Mouse (Mus musculus): Measurements from ENCODE around the gene Sparc.
A peak's percentile ranks its signal among the peaks of the same experiment; 100 is the strongest.

Gene Sparc

DNA sequence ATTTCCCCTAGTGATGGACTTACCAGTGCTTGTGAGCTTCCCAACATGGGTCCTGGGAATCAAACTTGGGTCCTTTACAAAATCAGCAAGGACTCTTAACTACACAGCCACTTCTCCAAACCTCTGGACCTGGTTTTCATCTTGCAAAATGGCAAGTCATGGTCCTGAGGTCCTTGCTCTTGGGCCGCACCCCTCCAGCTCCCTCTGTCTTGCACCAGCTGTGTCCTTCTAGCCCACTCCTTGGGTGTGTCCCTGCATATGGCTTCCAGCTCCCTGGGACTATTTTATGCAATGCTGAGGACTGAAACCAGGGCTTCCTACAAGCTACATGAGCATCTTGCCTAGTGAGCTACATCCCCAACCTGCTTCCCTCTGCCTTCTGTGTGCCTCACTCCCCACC, at the start of gene Sparc:
Sparc (minus strand) TSS at position 206 of the 400 bp plus-strand sequence.
- DNase-seq (ENCODE audit: low spot score in 2 of 2) = no peak

DNA sequence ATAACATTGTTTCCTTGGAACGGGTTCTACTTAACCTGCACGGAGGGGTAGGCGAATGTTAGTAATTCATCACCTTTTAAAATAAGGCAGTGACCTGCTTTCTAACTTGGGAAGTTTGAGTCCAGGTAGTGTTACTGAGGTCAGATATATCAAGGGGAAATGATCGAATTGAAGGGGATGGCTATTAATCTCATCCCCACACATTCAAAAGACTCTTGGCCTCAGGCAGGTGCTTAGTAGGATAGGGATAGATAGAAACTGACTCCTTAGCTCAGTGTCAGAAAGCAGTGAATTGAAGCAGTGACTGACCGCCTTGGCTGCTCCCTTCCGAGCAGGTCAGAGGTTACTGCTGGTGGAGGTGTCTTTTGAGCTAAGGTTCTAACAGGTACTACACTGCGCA, 48.5 kb upstream of the Sparc start:
- no peak for DNase-seq (ENCODE audit: low spot score in 2 of 2)

DNA sequence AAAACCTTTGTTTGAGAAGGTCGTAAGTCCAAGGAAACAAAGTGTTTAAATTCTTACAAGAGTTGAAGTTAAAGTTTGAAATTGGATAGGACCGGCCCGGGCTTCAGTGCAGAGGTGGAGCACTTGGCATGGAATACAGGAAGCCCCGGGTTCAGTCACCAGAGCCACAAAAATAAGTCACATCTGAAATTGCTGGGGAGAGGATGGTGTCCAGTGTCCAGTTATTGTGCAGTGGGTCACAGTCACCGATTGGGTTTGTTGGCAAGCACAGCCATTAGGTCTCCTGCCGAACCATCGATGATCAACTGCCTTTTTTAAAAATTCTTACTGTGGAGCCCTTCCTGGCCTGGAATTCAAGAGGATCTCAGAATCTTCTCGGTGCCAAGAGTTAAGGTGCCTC, 47.8 kb upstream of the Sparc start:
- DNase-seq (ENCODE audit: low spot score in 2 of 2) = peak in 1 of 2 experiments; percentile 29

DNA sequence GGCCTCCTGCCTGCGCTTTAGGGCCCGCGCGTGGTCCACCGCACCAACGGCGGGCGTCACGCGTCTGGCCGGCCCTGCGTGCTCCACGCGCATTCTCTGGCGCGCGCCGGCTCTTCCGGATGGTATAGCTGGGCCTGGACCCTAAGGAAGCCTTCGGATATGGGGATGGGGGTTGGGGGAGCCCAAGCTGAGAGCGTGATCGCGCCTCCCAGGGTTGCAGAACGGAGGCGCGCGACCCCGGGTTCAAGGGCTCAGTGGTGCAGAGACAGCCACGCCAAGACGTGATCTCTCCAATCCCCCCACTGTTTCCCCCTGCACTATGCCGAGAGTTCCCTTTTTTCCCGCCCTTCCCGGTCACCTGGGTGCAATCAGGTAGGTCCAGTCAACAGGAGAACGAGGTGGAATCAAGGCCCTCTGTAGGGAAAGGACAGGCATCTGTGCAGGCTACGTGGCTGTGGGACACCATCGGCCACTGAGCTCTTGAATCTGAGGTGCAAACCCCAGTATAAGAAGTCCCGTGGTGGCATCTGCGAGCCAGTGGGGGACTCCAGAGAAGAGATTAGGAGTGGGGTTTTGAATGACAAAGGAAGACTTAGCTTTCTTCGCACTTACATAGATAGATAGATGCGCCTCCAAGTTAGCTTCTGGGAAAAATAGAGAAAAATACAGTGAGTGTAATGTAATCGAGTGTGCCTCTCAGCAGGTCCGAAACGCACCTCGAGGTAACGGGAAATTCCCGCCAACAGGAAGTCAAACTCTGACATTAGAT, 47.1 kb upstream of the Sparc start:
- DNase-seq (ENCODE audit: low spot score in 2 of 2) = peak in 1 of 2 experiments; percentile 37

DNA sequence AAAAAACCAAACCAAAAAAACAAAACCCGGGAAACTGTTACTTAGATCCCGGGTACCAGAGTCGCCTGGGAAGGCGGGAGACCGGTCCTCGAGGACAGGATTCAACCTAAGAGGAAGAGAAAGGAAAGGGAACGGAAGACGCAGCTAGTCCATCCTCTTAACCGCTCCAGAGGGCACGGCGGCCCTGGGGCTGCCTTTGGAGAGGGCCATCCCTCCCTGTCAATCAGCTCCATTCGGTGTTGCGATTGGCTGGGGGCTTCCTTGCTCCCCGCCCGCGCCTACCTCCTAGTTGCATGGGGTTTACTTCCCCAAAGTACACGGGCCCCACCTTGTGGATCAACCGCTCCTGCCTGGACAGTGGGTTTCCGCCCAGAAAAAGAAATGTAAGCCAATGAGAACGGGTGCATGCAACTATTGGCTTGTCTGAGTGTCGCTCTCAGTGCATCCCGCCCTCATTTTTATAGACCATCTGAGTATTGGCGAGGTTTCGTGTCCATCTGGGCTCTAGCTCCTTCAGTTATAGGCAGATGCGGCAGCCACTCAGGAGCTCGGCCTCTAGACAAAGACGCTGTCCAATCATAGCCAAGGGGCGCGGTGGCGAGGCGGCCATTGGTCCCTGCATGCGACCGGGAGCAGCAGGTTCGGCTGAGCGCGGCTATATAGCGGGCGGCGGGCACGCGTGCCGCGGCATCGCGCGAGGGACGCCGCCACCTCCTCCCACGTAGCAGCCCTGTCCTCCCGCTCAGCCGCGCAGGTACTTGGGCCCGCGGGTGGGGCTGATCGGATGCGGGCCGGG, 46.3 kb upstream of the Sparc start, which contains the start of gene G3bp1:
G3bp1 (plus strand) TSS at position 638 of the 796 bp plus-strand sequence.
- DNase-seq (ENCODE audit: low spot score in 2 of 2) = peak; percentile 100

DNA sequence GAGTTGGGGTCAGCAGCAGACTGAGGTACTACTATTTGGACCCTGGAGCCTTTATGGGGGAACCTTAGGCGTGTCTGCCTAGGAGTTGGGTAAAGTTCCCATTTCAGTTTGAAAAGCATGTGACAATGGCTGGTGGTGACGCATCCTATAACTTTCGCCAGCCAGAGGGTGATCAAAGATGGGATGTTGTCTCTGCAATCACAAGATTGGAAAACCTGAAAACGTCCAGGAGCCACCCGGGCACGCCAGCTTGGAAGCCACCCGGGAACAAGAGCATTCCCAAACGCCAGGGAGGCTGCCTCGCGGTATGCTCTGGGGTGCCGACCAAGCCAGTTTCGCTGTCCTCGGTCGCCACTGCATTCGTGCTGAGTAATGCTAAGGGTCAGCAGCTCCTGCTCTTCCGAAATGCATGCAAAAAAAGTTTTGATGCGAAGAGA, 45.6 kb upstream of the Sparc start:
- DNase-seq (ENCODE audit: low spot score in 2 of 2) = no peak

DNA sequence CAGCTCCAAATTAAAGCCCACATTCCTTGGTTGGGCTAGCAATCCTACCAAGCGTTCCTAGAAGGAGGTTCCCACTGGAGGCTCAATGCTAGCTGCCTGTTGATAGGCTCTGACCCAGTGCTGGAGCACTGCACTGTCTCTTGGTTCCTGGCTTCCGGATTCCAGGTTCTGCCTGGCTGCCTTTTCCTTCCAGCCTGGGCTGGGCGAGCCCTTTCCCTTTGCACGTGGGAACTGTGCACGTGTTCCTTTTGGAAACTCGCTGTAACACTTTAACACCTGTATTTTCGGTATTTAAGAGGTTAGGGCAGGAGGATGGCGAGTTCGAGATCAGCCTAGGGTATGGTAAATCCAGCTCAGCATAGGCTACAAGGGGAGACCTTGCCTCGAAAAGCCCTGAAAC, 45.0 kb upstream of the Sparc start:
- DNase-seq (ENCODE audit: low spot score in 2 of 2) = peak; percentile 46 to 63

DNA sequence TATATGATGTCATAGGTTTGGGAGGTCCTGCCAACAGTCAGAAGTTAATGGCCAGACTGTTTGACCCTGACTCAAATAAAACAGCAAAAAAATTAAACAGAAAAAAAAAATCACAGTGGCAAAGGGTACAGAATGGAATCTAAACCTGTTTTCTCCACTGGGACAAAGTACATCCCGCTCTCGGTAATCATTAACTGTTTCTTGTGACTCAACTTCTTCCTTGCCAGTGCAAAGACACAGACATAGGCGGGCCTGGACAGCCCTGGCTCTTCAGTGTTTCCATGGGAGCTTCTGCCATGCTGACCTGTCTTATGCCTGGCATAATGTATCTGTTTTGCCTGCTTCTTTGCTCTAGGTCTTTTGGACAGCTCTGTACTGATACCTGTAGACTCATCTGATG, 42.2 kb upstream of the Sparc start:
- DNase-seq (ENCODE audit: low spot score in 2 of 2) = no peak

DNA sequence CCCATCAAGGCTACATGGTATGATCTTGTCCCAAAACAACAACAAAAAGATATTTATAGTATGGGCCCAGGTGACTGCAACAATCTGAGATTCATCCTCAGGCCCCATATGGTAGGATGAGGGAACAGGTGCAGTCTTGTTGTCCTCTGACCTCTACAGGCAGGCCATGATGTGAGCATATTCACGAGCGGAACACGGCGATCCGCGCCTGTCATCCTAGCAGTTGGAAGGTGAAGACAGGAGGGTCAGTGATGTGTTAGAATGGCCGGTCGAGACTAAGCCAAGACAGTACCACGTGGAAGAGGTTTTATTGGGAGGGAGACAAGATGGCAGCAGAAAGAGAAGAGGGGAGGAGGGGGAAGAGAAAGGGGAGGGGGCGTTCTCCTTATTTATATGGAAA, 41.7 kb upstream of the Sparc start:
- DNase-seq (ENCODE audit: low spot score in 2 of 2) = no peak

DNA sequence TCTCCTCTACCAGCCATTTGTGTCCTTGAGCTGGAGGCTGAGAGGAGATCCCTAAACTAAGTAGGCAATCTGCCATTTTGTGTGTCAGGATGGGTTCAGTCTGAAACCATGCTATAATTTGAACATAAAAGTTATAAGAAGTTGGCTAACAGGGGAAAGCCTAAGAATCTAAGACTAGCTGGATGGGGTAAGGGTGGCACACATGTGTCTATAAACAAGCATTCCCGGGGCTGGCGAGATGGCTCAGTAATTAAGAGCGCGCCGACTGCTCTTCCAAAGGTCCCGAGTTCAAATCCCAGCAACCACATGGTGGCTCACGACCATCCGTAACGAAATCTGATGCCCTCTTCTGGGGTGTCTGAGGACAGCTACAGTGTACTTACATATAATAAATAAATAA, 39.2 kb upstream of the Sparc start:
- DNase-seq (ENCODE audit: low spot score in 2 of 2) = no peak

DNA sequence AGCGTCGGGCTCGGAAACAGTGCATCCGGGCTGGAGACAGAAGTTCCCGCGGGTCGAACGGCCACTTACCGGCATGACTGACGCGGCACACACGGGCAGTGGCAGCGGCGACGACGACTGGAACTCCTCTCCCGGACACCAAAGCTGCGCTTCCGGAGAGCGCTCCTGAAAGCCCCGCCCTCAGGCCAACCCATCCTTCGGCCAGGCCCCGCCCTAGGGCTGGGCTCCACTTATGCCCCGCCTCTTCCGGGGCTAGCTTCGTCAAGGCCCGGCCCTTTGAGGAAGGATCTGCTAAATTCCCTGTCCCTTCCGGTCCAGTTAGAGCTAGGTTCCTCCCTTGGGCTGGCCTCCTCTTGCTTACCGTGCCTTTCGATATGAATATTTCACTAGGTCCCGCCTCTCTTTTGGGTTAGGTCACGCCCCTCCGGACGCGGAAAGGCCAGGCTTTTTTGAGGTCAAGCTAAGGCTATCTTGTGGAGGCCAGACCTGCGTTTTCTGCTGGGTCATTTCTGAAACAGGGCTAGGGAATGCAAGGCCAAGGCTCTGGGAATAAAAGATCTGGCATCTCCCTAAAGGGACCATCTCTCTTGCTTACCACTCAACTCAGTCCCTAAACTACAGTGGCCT, 38.1 kb upstream of the Sparc start, which contains the start of gene Atox1:
Atox1 (minus strand) TSS at position 221 of the 627 bp plus-strand sequence.
- DNase-seq (ENCODE audit: low spot score in 2 of 2) = peak; percentile 97 to 98

DNA sequence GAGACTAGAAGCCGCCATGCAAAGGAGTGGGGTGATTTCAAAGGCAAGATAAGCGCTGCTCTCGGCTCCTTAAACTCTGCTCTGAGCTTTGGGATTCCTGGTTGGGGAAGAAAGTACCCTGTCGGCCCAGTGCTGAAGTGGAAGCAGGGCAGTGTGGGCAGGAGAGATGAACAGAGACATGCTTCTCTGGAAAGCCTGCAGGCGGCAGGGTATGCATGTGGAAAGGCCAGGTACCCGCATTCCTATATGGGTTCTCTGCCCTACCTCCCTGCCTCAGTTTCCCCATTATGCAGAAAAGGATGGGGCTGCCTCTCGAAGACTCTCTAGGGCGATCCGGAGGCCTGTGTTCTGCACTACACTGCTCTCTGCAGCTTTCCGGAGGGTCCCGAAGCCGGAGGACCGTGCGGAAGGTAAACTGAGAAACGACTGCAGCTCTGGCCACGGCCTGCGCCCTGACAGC, 37.6 kb upstream of the Sparc start:
- no peak for DNase-seq (ENCODE audit: low spot score in 2 of 2)

DNA sequence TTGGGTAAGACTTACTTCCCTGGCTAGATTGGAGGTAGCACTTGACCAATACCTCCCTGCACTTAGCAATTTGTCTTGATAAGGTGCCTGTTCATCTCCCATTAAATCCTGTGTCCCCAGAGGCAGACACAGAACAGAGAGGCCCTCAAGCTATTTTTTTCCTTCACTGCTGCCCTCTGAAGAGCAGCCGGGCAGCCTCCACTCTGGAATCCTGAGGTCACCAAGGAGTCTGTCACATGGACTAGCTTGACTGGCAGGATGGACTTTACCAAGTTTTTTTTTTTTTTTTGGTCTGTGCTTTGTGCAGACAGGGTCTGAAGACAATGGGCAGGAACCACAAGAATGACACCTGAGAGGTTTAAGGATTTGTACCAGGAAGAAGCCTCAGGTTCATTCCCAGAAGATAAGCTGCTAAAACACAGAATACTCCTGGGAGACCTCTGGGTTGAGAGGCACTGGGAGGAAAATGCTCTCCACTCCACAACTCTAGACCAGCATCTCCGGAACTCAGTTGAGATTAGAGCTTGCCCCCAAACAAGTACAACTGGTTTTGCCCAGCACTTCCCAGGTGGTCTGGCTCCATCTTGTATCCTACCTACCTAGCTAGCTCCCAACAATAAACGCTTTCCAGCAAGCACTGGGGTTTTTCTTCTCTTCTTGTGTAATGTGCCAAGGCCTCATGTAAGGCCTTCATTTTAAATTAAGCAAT, 37.0 kb upstream of the Sparc start:
- DNase-seq (ENCODE audit: low spot score in 2 of 2) = no peak

DNA sequence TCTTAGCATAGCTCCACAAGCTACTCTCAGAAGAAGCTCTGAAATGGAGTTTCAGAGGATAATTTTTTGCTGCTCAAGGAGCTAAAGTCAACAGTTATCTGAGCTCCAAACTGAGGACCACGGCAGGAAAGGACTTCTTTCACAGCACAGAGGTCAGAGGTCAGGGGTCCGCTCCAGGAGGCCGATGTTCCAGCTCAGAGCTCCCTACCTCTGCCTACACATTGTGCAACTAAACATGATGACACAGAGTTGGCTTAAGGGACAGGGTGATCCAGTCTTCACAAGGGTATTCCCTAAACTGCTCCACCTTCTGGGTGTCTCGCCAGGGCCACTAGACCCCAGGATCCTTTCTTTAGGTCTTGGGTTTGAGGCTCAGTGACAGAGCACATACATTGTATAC, 35.5 kb upstream of the Sparc start:
- no peak for DNase-seq (ENCODE audit: low spot score in 2 of 2)

DNA sequence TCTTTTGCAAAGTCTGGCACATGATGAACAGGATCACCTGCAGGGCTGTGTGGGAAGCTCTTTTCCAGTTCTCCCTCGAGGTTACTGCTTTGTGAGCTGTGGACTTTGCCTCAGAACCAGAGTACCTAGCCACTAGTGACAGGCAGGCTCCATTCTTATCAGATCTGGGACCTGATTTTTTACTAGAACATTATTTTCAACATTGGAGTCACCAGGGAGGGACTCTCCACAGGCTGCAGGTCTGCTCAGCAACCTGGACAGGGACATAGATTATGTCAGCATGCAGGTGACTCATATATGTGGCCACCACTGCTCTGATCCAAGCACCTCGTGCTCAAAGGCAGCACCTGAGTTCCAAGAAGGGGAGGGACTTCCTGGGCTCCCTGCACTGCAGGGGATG, 32.2 kb upstream of the Sparc start:
- DNase-seq (ENCODE audit: low spot score in 2 of 2) = no peak

DNA sequence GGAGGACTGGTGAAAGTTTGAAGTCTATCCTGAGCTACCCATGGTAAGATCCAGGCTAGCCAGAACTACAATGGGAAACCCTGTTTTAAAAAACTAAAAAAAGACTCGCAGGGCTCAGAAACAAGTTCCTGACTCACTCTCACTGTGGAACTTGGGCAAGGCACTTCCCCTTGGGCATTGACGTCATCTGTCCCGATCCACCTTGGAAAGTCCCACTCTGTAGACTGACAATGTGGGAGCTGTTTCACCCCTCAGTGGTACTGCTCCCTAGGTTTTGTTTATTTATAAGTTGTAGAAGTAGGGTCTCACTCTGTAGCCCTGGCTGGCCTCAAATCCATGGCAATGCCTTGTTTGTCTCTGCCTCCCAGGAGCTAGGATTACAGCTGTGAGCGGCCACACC, 30.7 kb upstream of the Sparc start:
- peak; percentile 65 to 69 for DNase-seq (ENCODE audit: low spot score in 2 of 2)

DNA sequence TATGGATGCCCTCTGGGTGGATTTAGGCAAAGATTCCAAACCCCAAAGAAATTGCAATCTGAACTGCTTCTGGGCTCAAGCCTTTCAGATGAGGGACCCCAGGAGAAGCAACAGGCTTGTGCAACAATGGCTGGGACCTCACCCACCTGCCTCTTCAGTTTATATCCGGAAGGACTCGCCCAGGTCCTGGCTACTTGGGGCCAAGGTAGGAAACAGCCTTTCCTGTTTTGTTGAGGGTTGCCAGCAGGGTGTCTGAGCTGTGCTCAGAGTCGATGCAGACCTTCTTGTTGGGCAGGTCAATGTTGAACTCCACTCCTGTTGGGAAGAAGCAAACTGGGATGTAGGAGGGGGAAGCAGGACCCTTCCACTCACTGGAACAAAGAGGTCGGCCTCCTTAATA, 27.3 kb upstream of the Sparc start:
- no peak for DNase-seq (ENCODE audit: low spot score in 2 of 2)

DNA sequence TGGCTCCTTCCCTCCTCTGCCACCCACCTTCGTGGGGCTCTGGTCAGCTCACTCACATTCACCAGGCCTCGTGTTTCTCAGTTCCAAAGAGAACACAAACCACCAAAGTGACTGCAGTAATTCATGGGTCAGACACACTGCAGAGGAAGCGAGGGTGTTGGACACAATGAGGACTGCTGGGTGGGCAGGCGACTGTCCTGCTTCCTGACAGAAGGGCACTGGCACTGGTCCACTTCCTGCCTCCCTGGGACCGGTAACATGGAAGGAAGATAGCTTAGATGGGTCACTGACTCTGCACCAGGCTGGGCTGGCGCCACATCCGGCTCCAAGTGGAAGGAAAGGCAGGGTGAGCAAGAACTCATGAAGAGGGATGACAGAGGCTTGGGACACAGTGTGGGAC, 26.5 kb upstream of the Sparc start:
- no peak for DNase-seq (ENCODE audit: low spot score in 2 of 2)

DNA sequence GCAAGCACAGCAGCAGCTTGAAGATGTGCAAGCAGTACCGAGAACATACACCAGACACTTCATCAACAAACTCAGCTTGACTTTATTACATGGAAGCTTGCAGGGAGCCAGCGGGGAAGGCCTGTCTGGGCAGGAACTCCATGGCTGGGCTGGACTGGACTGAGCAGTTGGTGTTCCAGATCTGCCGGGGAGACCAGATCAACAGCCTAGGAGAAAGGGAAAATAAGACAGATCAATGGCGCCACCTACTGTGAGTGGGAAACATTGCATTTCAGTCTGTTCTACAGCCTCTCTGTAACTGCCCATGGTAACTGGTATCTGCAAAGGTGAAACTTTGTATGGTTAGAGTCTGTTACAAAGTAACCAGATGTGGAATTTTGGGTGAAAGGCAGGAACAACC, 23.6 kb upstream of the Sparc start:
- peak; percentile 73 to 86 for DNase-seq (ENCODE audit: low spot score in 2 of 2)

DNA sequence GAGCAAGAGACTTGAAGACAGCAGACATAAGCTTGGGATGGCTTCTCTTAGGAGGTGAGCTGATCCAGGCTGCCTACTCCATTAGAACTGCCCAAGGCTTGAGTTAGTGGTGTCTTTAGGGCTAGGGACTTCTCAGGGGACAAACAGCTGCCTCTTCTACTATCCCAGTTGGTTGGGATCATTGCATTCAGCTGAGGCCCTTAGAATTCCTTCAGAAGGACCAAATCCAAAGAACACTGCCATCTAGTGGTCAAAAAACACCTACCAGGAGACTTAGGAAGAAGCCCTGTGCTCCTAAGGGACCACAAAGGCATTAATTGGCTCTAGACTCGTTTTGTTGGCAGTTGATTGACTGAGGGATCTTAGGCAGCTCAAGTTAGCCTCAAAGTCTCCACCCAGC, 21.8 kb upstream of the Sparc start:
- DNase-seq (ENCODE audit: low spot score in 2 of 2) = peak; percentile 60 to 76

DNA sequence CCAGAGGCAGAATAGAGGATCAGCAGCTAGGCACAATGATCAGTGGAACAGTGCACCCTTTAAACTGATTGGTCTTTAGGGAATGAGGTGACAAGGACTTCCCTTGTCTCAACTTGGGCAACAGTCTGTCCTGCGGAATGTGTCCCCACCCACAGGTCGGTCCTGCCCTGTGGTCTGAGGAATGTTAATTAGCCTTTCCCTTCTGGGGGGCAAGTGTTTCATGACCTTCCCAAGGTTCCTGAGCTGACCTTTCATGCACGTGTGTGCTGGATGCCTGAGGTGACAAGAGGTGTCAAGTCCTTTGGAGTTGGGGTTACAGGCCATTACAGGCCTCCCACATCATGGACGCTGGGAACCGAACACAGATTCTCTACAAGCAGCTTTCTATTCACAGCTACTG, 16.7 kb upstream of the Sparc start:
- DNase-seq (ENCODE audit: low spot score in 2 of 2) = no peak

DNA sequence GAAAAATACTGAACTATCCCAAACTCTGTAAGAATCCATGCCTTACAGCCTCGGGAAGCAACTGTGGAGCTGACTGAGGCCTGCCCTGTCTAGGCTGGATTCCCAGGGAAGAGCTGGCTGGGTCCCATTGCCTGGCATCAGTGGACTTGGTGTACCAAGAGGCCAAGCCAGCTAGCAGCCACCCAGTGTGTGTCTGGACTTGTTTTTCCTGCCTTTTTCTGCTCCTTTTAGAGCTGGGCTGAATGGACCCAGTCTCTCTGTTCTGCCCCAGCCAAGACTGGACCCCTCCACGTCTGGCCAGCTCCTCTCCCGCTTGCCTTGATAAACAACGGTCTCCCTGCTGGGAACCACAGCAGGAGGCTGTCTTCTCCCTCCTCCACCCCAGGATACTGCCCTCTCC, 15.0 kb upstream of the Sparc start:
- DNase-seq (ENCODE audit: low spot score in 2 of 2) = no peak

All from heart, adult 9 months (tissue).